Mouse (Mus musculus): ENCODE measurements around the gene Gm21083.
"Not testable (repeated sequence)": the region's sequence is repeated elsewhere in the genome, so short reads cannot be mapped to it uniquely, and the experiment has no call there.

- TF ChIP-seq POLR2A (IDR thresholded peaks at IDR 0.05; ENCODE audit: insufficient read depth, low read length); CTCF (IDR thresholded peaks at IDR 0.05; ENCODE audit: low read depth, low read length); EP300 (IDR thresholded peaks at IDR 0.05; ENCODE audit: insufficient read depth, low read depth, low read length): not testable (repeated sequence)
These were observed 26.5 kb downstream of the Gm21083 start for GRCm38 (mm10) chr5:15603585-15603984.

Measured in ES-Bruce4 (cell line).